Mouse (Mus musculus) C3H10T1/2 (cell line): ENCODE data around the gene Kcnn4. TPM values are rescaled to one million over a fixed set of nuclear protein-coding genes. Genes with fewer than 3 reads are reported as not detected.

Experiments
- polyA plus RNA-seq, 2 experiments: library from polyadenylated mRNA; unstranded; fragments of >200 nt; fragmentation: generic; extraction: Trizol; gene quantifications; one replicate each; pipeline ENCODE4 v1.2.1; 2012; ENCODE audit warnings: missing spikeins in 2 of 2

Kcnn4 gene
- polyA plus RNA-seq, result 10 to 100 TPM; 28.9 to 90.8 TPM

GRCm38 (mm10) chr7:24369731-24370541, at the start of gene Kcnn4:
Gene Kcnn4, plus strand, starts transcription at chr7:24370263.

DNA sequence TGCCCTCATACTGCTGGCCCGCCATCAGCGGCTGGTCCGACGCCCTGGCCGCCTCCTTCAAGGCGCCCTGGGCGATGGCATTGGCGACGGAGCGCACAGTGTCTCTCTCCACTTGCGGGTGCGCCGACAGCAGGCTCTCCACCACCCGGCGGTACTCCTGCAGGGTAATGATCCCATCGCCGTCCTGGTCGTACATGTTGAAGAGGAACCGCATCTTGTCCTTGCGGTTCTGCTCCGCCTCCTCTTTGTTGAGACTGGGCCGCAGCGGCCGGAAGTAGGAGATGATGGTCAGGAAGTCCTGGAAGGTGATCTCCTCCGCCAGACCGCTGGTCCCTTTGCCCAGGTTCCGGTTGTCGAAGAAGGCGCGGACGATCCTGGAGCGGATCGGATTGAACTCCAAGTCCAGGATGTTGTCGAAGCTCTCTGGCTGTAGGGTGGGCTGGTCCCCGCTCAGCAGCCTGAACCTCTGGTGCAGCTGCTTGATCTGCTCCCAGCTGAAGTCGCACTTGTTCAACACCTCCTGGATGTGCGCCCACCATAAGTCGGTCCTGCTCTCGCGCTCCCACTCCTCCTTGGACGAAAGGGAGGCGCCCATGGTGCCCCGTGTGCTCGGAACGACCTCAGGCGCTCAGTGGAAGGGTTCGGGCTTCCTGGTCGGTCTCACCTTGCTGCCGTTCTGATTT, 36.6 kb upstream of the Kcnn4 start, which contains the start of gene Tescl:
Gene Tescl, minus strand, starts transcription at position 633 of the 683 bp plus-strand sequence.

DNA sequence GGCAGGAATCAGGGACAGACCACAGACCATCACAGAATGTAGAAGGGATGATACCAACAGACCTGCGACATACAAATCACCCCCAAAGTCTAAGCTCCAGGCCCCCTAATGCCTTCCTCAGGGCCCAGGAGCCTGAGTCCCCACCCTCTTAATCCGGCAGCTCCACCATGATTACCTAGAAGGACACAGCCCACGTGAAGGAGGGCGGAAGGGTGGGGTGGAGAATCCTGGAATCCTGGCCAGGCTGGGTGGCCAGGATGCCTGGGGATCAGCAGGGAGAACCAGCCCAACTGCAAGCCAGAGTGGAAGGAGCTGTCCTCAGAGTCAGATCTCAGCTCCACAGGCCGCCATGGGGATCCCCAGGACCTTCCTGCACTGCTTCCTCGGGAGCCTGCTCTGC, 21.2 kb upstream of the Kcnn4 start, which contains the start of gene Lypd5:
Gene Lypd5, plus strand, starts transcription at position 301 of the 400 bp plus-strand sequence.

GRCm38 (mm10) chr7:24399256-24400081, 29.4 kb downstream of the Kcnn4 start, which contains the start of gene Smg9:
Gene Smg9, plus strand, starts transcription at chr7:24399619.

Other genes with a start within 250 kb of the Kcnn4 start
- gene Zfp235, start 236.1 kb upstream of the Kcnn4 start, polyA plus RNA-seq, result 1 to 10 TPM; 1.0 to 3.9 TPM
- gene Zfp114, start 195.2 kb upstream of the Kcnn4 start, polyA plus RNA-seq, result under 1 TPM in 1 of 2 experiments, not detected in 1; 0.01 TPM
- 1 to 10 TPM in 1 of 2 experiments, under 1 TPM in 1; 0.41 to 1.6 TPM for gene Zfp111, start 158.8 kb upstream of the Kcnn4 start, polyA plus RNA-seq
- under 1 TPM; 0.05 to 0.38 TPM for gene Zfp109, start 132.7 kb upstream of the Kcnn4 start, polyA plus RNA-seq
- gene Zfp108, start 115.5 kb upstream of the Kcnn4 start, polyA plus RNA-seq, result 1 to 10 TPM in 1 of 2 experiments, under 1 TPM in 1; 0.07 to 1.8 TPM
- gene Zfp93, start 99.8 kb upstream of the Kcnn4 start, polyA plus RNA-seq, result 1 to 10 TPM in 1 of 2 experiments, under 1 TPM in 1; 0.62 to 4.0 TPM
- 10 to 100 TPM in 1 of 2 experiments, 1 to 10 TPM in 1; 1.9 to 12.7 TPM for gene Zfp61, start 69.0 kb upstream of the Kcnn4 start, polyA plus RNA-seq
- 1 to 10 TPM; 1.1 to 4.7 TPM for gene Zfp94, start 53.6 kb upstream of the Kcnn4 start, polyA plus RNA-seq
- not detected for gene Tescl, start 36.3 kb upstream of the Kcnn4 start, polyA plus RNA-seq
- not detected for gene Lypd5, start 21.1 kb upstream of the Kcnn4 start, polyA plus RNA-seq
- gene Smg9, start 29.4 kb downstream of the Kcnn4 start, polyA plus RNA-seq, result 10 to 100 TPM; 16.1 to 17.6 TPM
- gene Irgc1, start 82.0 kb downstream of the Kcnn4 start, polyA plus RNA-seq, result under 1 TPM in 1 of 2 experiments, not detected in 1; 0.07 TPM
- gene Plaur, start 92.2 kb downstream of the Kcnn4 start, polyA plus RNA-seq, result 10 to 100 TPM in 1 of 2 experiments, 1 to 10 TPM in 1; 5.0 to 32.8 TPM
- gene Cadm4, start 111.8 kb downstream of the Kcnn4 start, polyA plus RNA-seq, result under 1 TPM; 0.27 to 0.57 TPM
- 10 to 100 TPM; 25.3 to 58.2 TPM for gene Zfp428, start 136.7 kb downstream of the Kcnn4 start, polyA plus RNA-seq
- gene AC161166.1, start 142.2 kb downstream of the Kcnn4 start, polyA plus RNA-seq, result under 1 TPM; 0.06 to 0.09 TPM
- gene Irgq, start 160.4 kb downstream of the Kcnn4 start, polyA plus RNA-seq, result 10 to 100 TPM in 1 of 2 experiments, 1 to 10 TPM in 1; 2.1 to 10.9 TPM
- under 1 TPM in 1 of 2 experiments, not detected in 1; 0.13 TPM for gene Pinlyp, start 175.9 kb downstream of the Kcnn4 start, polyA plus RNA-seq
- gene Xrcc1, start 176.0 kb downstream of the Kcnn4 start, polyA plus RNA-seq, result 10 to 100 TPM; 39.6 to 44.0 TPM
- 10 to 100 TPM; 13.1 to 29.9 TPM for gene Ethe1, start 217.3 kb downstream of the Kcnn4 start, polyA plus RNA-seq
- under 1 TPM in 1 of 2 experiments, not detected in 1; 0.05 TPM for gene Zfp575, start 217.4 kb downstream of the Kcnn4 start, polyA plus RNA-seq
- gene Phldb3, start 240.5 kb downstream of the Kcnn4 start, polyA plus RNA-seq, result under 1 TPM; 0.46 to 0.84 TPM